Mouse (Mus musculus): ENCODE results near the gene Ror1. TPM values are rescaled to one million over a fixed set of nuclear protein-coding genes. Genes with fewer than 3 reads are reported as not detected.

Ror1 gene
- polyA plus RNA-seq, 1 experiment, result 0.06 TPM

- Histone ChIP-seq H3K4me3 (no peak overlapping the region), H3K27me3 (ENCODE audit: control insufficient read depth, insufficient read depth, insufficient read length) (no peaks in the 10 kb centered on the region), H3ac (ENCODE audit: control insufficient read depth, insufficient read length) (no peak overlapping the region), H3K4me2 (ENCODE audit: low read depth) (no peak overlapping the region), H3K79me2 (ENCODE audit: control insufficient read depth, insufficient read depth) (no peaks in the 10 kb centered on the region), H3K36me3 (ENCODE audit: control insufficient read depth, insufficient read depth) (no peaks in the 10 kb centered on the region)
- TF ChIP-seq MAX (IDR thresholded peaks at IDR 0.05; ENCODE audit: low read depth) (no peak), USF1 (IDR thresholded peaks at IDR 0.05; ENCODE audit: low read depth) (no peak), POLR2AphosphoS2 (IDR thresholded peaks at IDR 0.05; ENCODE audit: insufficient read length, low read depth) (no peak), TCF3 (IDR thresholded peaks at IDR 0.05; ENCODE audit: insufficient read length, low read depth) (no peak), REST (IDR thresholded peaks at IDR 0.05; ENCODE audit: insufficient read depth, insufficient read length) (no peak), MYOD1 (IDR thresholded peaks at IDR 0.05; ENCODE audit: control insufficient read depth in 1 of 3, insufficient read length in 2 of 3, low read depth in 2 of 3) (no peak), E2F4 (IDR thresholded peaks at IDR 0.05; ENCODE audit: insufficient read depth) (no peak), CEBPB (IDR thresholded peaks at IDR 0.05; ENCODE audit: insufficient read depth, poor library complexity, severe bottlenecking) (no peak), MYOG (IDR thresholded peaks at IDR 0.05; ENCODE audit: control insufficient read depth in 1 of 3, insufficient read depth in 1 of 3, insufficient read length in 2 of 3, low read depth in 2 of 3) (no peak), POLR2A (IDR thresholded peaks at IDR 0.05; ENCODE audit: insufficient read length, low read depth) (no peak), TCF12 (IDR thresholded peaks at IDR 0.05; ENCODE audit: insufficient read depth, poor library complexity, severe bottlenecking) (no peak), SRF (IDR thresholded peaks at IDR 0.05; ENCODE audit: control insufficient read depth, insufficient read length, low read depth) (no peak)
These were observed 280.6 kb downstream of the Ror1 start for GRCm38 (mm10) chr4:100376163-100376562.

- Histone ChIP-seq H3ac (ENCODE audit: control insufficient read depth, insufficient read length) (no peak overlapping the region), H3K27me3 (ENCODE audit: control insufficient read depth, insufficient read depth, insufficient read length) (no peaks in the 10 kb centered on the region), H3K4me3 (no peak overlapping the region), H3K79me2 (ENCODE audit: control insufficient read depth, insufficient read depth) (no peaks in the 10 kb centered on the region), H3K36me3 (ENCODE audit: control insufficient read depth, insufficient read depth) (no peaks in the 10 kb centered on the region), H3K4me2 (ENCODE audit: low read depth) (no peak overlapping the region)
- TF ChIP-seq REST (IDR thresholded peaks at IDR 0.05; ENCODE audit: insufficient read depth, insufficient read length) (no peak), CEBPB (IDR thresholded peaks at IDR 0.05; ENCODE audit: insufficient read depth, poor library complexity, severe bottlenecking) (no peak), POLR2A (IDR thresholded peaks at IDR 0.05; ENCODE audit: insufficient read length, low read depth) (no peak), MYOD1 (IDR thresholded peaks at IDR 0.05; ENCODE audit: control insufficient read depth in 1 of 3, insufficient read length in 2 of 3, low read depth in 2 of 3) (no peak), USF1 (IDR thresholded peaks at IDR 0.05; ENCODE audit: low read depth) (no peak), E2F4 (IDR thresholded peaks at IDR 0.05; ENCODE audit: insufficient read depth) (no peak), SRF (IDR thresholded peaks at IDR 0.05; ENCODE audit: control insufficient read depth, insufficient read length, low read depth) (no peak), MYOG (IDR thresholded peaks at IDR 0.05; ENCODE audit: control insufficient read depth in 1 of 3, insufficient read depth in 1 of 3, insufficient read length in 2 of 3, low read depth in 2 of 3) (no peak), MAX (IDR thresholded peaks at IDR 0.05; ENCODE audit: low read depth) (no peak)
These were observed 281.6 kb downstream of the Ror1 start for GRCm38 (mm10) chr4:100377231-100377630.

GRCm38 (mm10) chr4:100377996-100378395 lies 282.4 kb downstream of the Ror1 start:
- H3K27me3 ChIP-seq (ENCODE audit: control insufficient read depth, insufficient read depth, insufficient read length), result no peaks in the 10 kb centered on the region
- TF ChIP-seq POLR2AphosphoS2 (IDR thresholded peaks at IDR 0.05; ENCODE audit: insufficient read length, low read depth) (no peak), REST (IDR thresholded peaks at IDR 0.05; ENCODE audit: insufficient read depth, insufficient read length) (no peak), MYOG (IDR thresholded peaks at IDR 0.05; ENCODE audit: control insufficient read depth in 1 of 3, insufficient read depth in 1 of 3, insufficient read length in 2 of 3, low read depth in 2 of 3) (no peak), SRF (IDR thresholded peaks at IDR 0.05; ENCODE audit: control insufficient read depth, insufficient read length, low read depth) (no peak), POLR2A (IDR thresholded peaks at IDR 0.05; ENCODE audit: insufficient read length, low read depth) (no peak)
- H3K4me2 ChIP-seq (ENCODE audit: low read depth), result no peak overlapping the region
- H3K4me3 ChIP-seq, result no peak overlapping the region
- no peaks in the 10 kb centered on the region for H3K36me3 ChIP-seq (ENCODE audit: control insufficient read depth, insufficient read depth)
- H3K79me2 ChIP-seq (ENCODE audit: control insufficient read depth, insufficient read depth), result no peaks in the 10 kb centered on the region
- H3ac ChIP-seq (ENCODE audit: control insufficient read depth, insufficient read length), result no peak overlapping the region

- Histone ChIP-seq H3K4me2 (ENCODE audit: low read depth) (no peak overlapping the region), H3K27me3 (ENCODE audit: control insufficient read depth, insufficient read depth, insufficient read length) (peaks cover 4% of the 10 kb centered on the region), H3K36me3 (ENCODE audit: control insufficient read depth, insufficient read depth) (no peaks in the 10 kb centered on the region), H3ac (ENCODE audit: control insufficient read depth, insufficient read length) (no peak overlapping the region), H3K79me2 (ENCODE audit: control insufficient read depth, insufficient read depth) (no peaks in the 10 kb centered on the region), H3K4me3 (no peak overlapping the region)
- no peak for TF ChIP-seq POLR2A (IDR thresholded peaks at IDR 0.05; ENCODE audit: insufficient read length, low read depth)
- TF ChIP-seq MYOG (IDR thresholded peaks at IDR 0.05; ENCODE audit: control insufficient read depth in 1 of 3, insufficient read depth in 1 of 3, insufficient read length in 2 of 3, low read depth in 2 of 3), result no peak
- TF ChIP-seq POLR2AphosphoS2 (IDR thresholded peaks at IDR 0.05; ENCODE audit: insufficient read length, low read depth), result no peak
- TF ChIP-seq CEBPB (IDR thresholded peaks at IDR 0.05; ENCODE audit: insufficient read depth, poor library complexity, severe bottlenecking), result no peak
- TF ChIP-seq MAX (IDR thresholded peaks at IDR 0.05; ENCODE audit: low read depth), result no peak
- TF ChIP-seq SRF (IDR thresholded peaks at IDR 0.05; ENCODE audit: control insufficient read depth, insufficient read length, low read depth), result no peak
- TF ChIP-seq TCF3 (IDR thresholded peaks at IDR 0.05; ENCODE audit: insufficient read length, low read depth), result no peak
- no peak for TF ChIP-seq REST (IDR thresholded peaks at IDR 0.05; ENCODE audit: insufficient read depth, insufficient read length)
- no peak for TF ChIP-seq USF1 (IDR thresholded peaks at IDR 0.05; ENCODE audit: low read depth)
- TF ChIP-seq TCF12 (IDR thresholded peaks at IDR 0.05; ENCODE audit: insufficient read depth, poor library complexity, severe bottlenecking), result no peak
- TF ChIP-seq MYOD1 (IDR thresholded peaks at IDR 0.05; ENCODE audit: control insufficient read depth in 1 of 3, insufficient read length in 2 of 3, low read depth in 2 of 3), result no peak
- TF ChIP-seq E2F4 (IDR thresholded peaks at IDR 0.05; ENCODE audit: insufficient read depth), result no peak
These were observed 286.2 kb downstream of the Ror1 start for GRCm38 (mm10) chr4:100381760-100382159.
